26 mouse cellular contexts compared by ENCODE assay signal in the genomic region with DNA sequence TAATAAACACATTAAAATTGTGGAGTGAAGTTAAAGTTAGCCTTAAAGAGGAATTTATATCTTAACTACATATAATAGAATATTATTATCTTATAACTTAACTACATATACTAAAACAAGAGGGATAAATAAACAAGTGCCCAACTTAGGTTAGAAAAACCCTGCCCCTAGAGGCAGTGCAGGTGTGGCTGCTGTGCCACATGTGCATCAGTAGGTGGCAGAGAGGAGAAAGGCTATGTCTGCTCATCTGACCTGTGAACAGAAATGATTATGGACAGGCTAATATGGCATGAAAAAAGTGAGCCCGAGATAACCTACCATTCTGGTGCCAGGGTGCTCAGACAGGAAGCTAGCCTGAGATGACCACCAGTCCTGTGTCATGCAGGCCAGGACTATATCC.
A peak's percentile ranks its signal among the peaks of the same experiment; 100 is the strongest.
DNase-seq lines count a peak whose midpoint lies in the region; ATAC-seq and TF ChIP-seq lines count a peak whose summit lies in the region.
"Had no signal": no experiment of that assay in that cellular context is flagged by ENCODE, and none has a peak within 500 bp of the region (broad histone marks: within the 10 kb centered on the region; RNA-seq: fewer than 3 reads in every experiment).

No protein-coding gene starts in this region.

- no peaks in the 10 kb centered on the region for H3K36me3 ChIP-seq in thymus, adult 2 months (ENCODE audit: control insufficient read depth, insufficient read depth, low read length)
- H3K36me3 ChIP-seq: embryonic facial prominence, embryonic 10.5 days; heart, embryonic 15.5 days; hindbrain, embryonic 13.5 days; limb, embryonic 15.5 days; lung, embryonic 15.5 days; neural tube, embryonic 12.5 days; stomach, embryonic 15.5 days had no signal

- no peaks in the 10 kb centered on the region for H3K27me3 ChIP-seq in thymus, adult 2 months (ENCODE audit: control insufficient read depth, insufficient read depth, low read length)
- H3K27me3 ChIP-seq: heart, embryonic 15.5 days; hindbrain, embryonic 13.5 days; limb, embryonic 15.5 days; lung, embryonic 15.5 days; neural tube, embryonic 12.5 days; stomach, embryonic 15.5 days had no signal

- H3K4me1 ChIP-seq in thymus, adult 2 months (replicated peaks; ENCODE audit: control insufficient read depth, insufficient read depth, low read length): no peaks in the 10 kb centered on the region
- H3K4me1 ChIP-seq: embryonic facial prominence, embryonic 10.5 days; heart, embryonic 15.5 days; hindbrain, embryonic 13.5 days; limb, embryonic 15.5 days; lung, embryonic 15.5 days; megakaryocyte, embryonic 14.5 days; neural tube, embryonic 12.5 days; stomach, embryonic 15.5 days had no signal

- no peak overlapping the region for H3K27ac ChIP-seq in layer of hippocampus, adult 2 months
- H3K27ac ChIP-seq in thymus, adult 2 months (ENCODE audit: control insufficient read depth, insufficient read depth, low read length): no peak overlapping the region
- H3K27ac ChIP-seq: embryonic facial prominence, embryonic 10.5 days; heart, embryonic 15.5 days; hindbrain, embryonic 13.5 days; limb, embryonic 15.5 days; lung, embryonic 15.5 days; neural tube, embryonic 12.5 days; stomach, embryonic 15.5 days had no signal

- peak; percentile 31 for TF ChIP-seq CTCF in layer of hippocampus, adult 2 months (conservative IDR thresholded peaks at IDR 0.05)
- TF ChIP-seq CTCF in thymus, adult 2 months (IDR thresholded peaks at IDR 0.05; ENCODE audit: borderline replicate concordance, control insufficient read depth, extremely low read depth, insufficient read depth, low read length, poor library complexity): no peak

- TF ChIP-seq POLR2A in thymus, adult 2 months (IDR thresholded peaks at IDR 0.05; ENCODE audit: control insufficient read depth, extremely low read depth, insufficient read depth, low read length, poor library complexity): no peak

- 81% methylated on average over 1 of the region's 1 CpGs for WGBS in thymus, adult 2 months

- peak; percentile 85 for ATAC-seq in CD4-positive, CD25-positive, alpha-beta regulatory T cell, adult 4 months
- ATAC-seq in inflammation-experienced regulatory T-cells, adult 6 months: peak; percentile 65
- ATAC-seq: forebrain, embryonic 14.5 days had no signal

- peak; percentile 0 to 2 for DNase-seq in cerebellum, postnatal 14 days
- no peak for DNase-seq in cerebellum, adult 18-20 months
- no peak for DNase-seq in layer of hippocampus, adult 2 months (ENCODE audit: low spot score in 2 of 2)
- no peak for DNase-seq in layer of hippocampus, postnatal 25 days (ENCODE audit: extremely low spot score in 1 of 2, low spot score in 1 of 2)
- DNase-seq in thymus, adult 2 months: no peak
- no peak for DNase-seq in ovary, adult 18-20 months (ENCODE audit: low spot score)
- DNase-seq: adrenal gland, adult 8-10 months; cerebellum, adult 11 months; cerebellum, postnatal 36 days; heart, adult 18-20 months; kidney, adult 18-20 months; kidney, postnatal 4 days; right cerebral cortex, postnatal 14 days; thymus, postnatal 14 days had no signal

- no peak overlapping the region for H3K4me3 ChIP-seq in layer of hippocampus, adult 2 months
- no peak overlapping the region for H3K4me3 ChIP-seq in thymus, adult 2 months (ENCODE audit: control insufficient read depth, insufficient read depth, low read length)
- H3K4me3 ChIP-seq: embryonic facial prominence, embryonic 10.5 days; erythroblast, embryonic 14.5 days; heart, embryonic 15.5 days; hindbrain, embryonic 13.5 days; limb, embryonic 15.5 days; lung, embryonic 15.5 days; megakaryocyte, embryonic 14.5 days; neural tube, embryonic 12.5 days; stomach, embryonic 15.5 days had no signal

Comparison
In these comparisons a context has a peak if more than half of its experiments do, and no peak if none do; other contexts are left out.
1. DNase-seq: peak in cerebellum, postnatal 14 days (2 of 2); none in cerebellum, adult 18-20 months (0 of 2), layer of hippocampus, adult 2 months (0 of 2), layer of hippocampus, postnatal 25 days (0 of 2), thymus, adult 2 months (single experiment) and ovary, adult 18-20 months (single experiment).